Mouse (Mus musculus) MEL (cell line): ENCODE measurements around the gene Cd47. TPM values are rescaled to one million over a fixed set of nuclear protein-coding genes. Genes with fewer than 3 reads are reported as not detected.

Source experiments
- DNase-seq: peaks from one replicate; pipeline ENCODE4 v3.0.0; 2011; ENCODE audit warnings: low read depth, low spot score
- H3K27ac ChIP-seq: 2 replicates; pipeline ENCODE4 v1.5.1; 2012; ENCODE audit warnings: low read depth, mild to moderate bottlenecking, control low read depth, low read length, moderate library complexity; ENCODE audit not compliant: control insufficient read depth
- H3K27me3 ChIP-seq, 2 experiments: fragments of 150-350 bp in 1 of 2; sonication (generic) in 1 of 2; 2 replicates each; pipeline ENCODE4 v1.6.1; 2012; ENCODE audit warnings: low read length in 2 of 2, mild to moderate bottlenecking in 2 of 2, improper control_type of control experiment in 1 of 2, moderate library complexity in 1 of 2; ENCODE audit not compliant: insufficient read depth in 2 of 2, control insufficient read depth in 1 of 2
- H3K36me3 ChIP-seq, 2 experiments: 2 replicates each; pipeline ENCODE4 v1.6.1; 2012 to 2014; ENCODE audit warnings: low read length in 2 of 2, improper control_type of control experiment in 1 of 2, inconsistent platforms in 1 of 2, mild to moderate bottlenecking in 1 of 2; ENCODE audit not compliant: insufficient read depth in 2 of 2, control insufficient read depth in 1 of 2
- H3K4me1 ChIP-seq, 2 experiments: fragments of 150-350 bp in 1 of 2; sonication (generic) in 1 of 2; 2 replicates each; pipeline ENCODE4 v1.6.1; 2012; ENCODE audit warnings: low read length in 2 of 2, improper control_type of control experiment in 1 of 2, mild to moderate bottlenecking in 1 of 2; ENCODE audit not compliant: insufficient read depth in 2 of 2, control insufficient read depth in 1 of 2
- H3K4me3 ChIP-seq, 2 experiments: fragments of 150-350 bp in 1 of 2; sonication (generic) in 1 of 2; 2 replicates each; pipeline ENCODE4 v1.5.1; 2012; ENCODE audit warnings: low read depth in 2 of 2, low read length in 2 of 2, mild to moderate bottlenecking in 2 of 2, moderate library complexity in 2 of 2, control low read depth in 1 of 2, improper control_type of control experiment in 1 of 2; ENCODE audit not compliant: control insufficient read depth in 1 of 2, insufficient read depth in 1 of 2
- H3K79me2 ChIP-seq: 2 replicates; pipeline ENCODE4 v1.6.1; 2012; ENCODE audit warnings: mild to moderate bottlenecking, low read length, moderate library complexity; ENCODE audit not compliant: control insufficient read depth, poor library complexity, insufficient read depth
- H3K9ac ChIP-seq: 2 replicates; pipeline ENCODE4 v1.6.1; 2012; ENCODE audit warnings: low read depth, mild to moderate bottlenecking, control low read depth, low read length, moderate library complexity; ENCODE audit not compliant: control insufficient read depth, poor library complexity, severe bottlenecking
- H3K9me3 ChIP-seq: fragments of 150-350 bp; sonication (generic); replicated peaks from 2 replicates; pipeline ENCODE4 v1.6.1; 2012; ENCODE audit warnings: mild to moderate bottlenecking, low read length, improper control_type of control experiment, moderate library complexity; ENCODE audit not compliant: insufficient read depth
- BHLHE40 ChIP-seq: IDR thresholded peaks from 2 replicates; pipeline ENCODE4 v1.6.1; 2012; ENCODE audit warnings: low read depth, mild to moderate bottlenecking, inconsistent platforms, low read length, improper control_type of control experiment, borderline replicate concordance
- CHD1 ChIP-seq: IDR thresholded peaks from 2 replicates; pipeline ENCODE4 v1.6.1; 2012; ENCODE audit warnings: low read depth, mild to moderate bottlenecking, inconsistent platforms, low read length, improper control_type of control experiment
- CHD2 ChIP-seq: IDR thresholded peaks from 2 replicates; pipeline ENCODE4 v1.6.1; 2011; ENCODE audit warnings: low read length, improper control_type of control experiment
- ELF1 ChIP-seq: IDR thresholded peaks from 2 replicates; pipeline ENCODE4 v1.6.1; 2014; ENCODE audit warnings: low read depth, mild to moderate bottlenecking, inconsistent platforms, low read length, improper control_type of control experiment, moderate library complexity
- EP300 ChIP-seq, 2 experiments: IDR thresholded peaks; 2 replicates each; pipeline ENCODE4 v1.6.1; 2011; ENCODE audit warnings: improper control_type of control experiment in 2 of 2, low read length in 2 of 2, low read depth in 1 of 2, mild to moderate bottlenecking in 1 of 2
- ETS1 ChIP-seq: IDR thresholded peaks from 2 replicates; pipeline ENCODE4 v1.6.1; 2012; ENCODE audit warnings: low read depth, mild to moderate bottlenecking, inconsistent platforms, low read length, improper control_type of control experiment, moderate library complexity
- GATA1 ChIP-seq: IDR thresholded peaks from 2 replicates; pipeline ENCODE4 v1.6.1; 2011; ENCODE audit warnings: low read depth, low read length, improper control_type of control experiment
- JUND ChIP-seq: IDR thresholded peaks from 2 replicates; pipeline ENCODE4 v1.6.1; 2011; ENCODE audit warnings: low read depth, mild to moderate bottlenecking, improper control_type of control experiment, low read length
- KAT2A ChIP-seq: conservative IDR thresholded peaks from 2 replicates; pipeline ENCODE4 v1.6.1; 2012; ENCODE audit warnings: low read depth, low read length, improper control_type of control experiment, inconsistent platforms
- MAZ ChIP-seq: IDR thresholded peaks from 2 replicates; pipeline ENCODE4 v1.6.1; 2012; ENCODE audit warnings: low read depth, mild to moderate bottlenecking, inconsistent platforms, low read length, improper control_type of control experiment
- MEF2A ChIP-seq: IDR thresholded peaks from 2 replicates; pipeline ENCODE4 v1.6.1; 2014; ENCODE audit warnings: low read depth, mild to moderate bottlenecking, inconsistent platforms, low read length, improper control_type of control experiment; ENCODE audit not compliant: poor library complexity, insufficient replicate concordance, severe bottlenecking; ENCODE audit errors: extremely low read depth
- MYC ChIP-seq: IDR thresholded peaks from 2 replicates; pipeline ENCODE4 v1.6.1; 2011; ENCODE audit warnings: low read depth, mild to moderate bottlenecking, low read length, improper control_type of control experiment, moderate library complexity
- NELFE ChIP-seq: IDR thresholded peaks from 2 replicates; pipeline ENCODE4 v1.6.1; 2011; ENCODE audit warnings: low read depth, low read length, improper control_type of control experiment
- RAD21 ChIP-seq: IDR thresholded peaks from 2 replicates; pipeline ENCODE4 v1.6.1; 2011; ENCODE audit warnings: mild to moderate bottlenecking, low read depth, low read length, improper control_type of control experiment
- SIN3A ChIP-seq: IDR thresholded peaks from 2 replicates; pipeline ENCODE4 v1.6.1; 2012; ENCODE audit warnings: low read length, improper control_type of control experiment, inconsistent platforms
- TBP ChIP-seq: IDR thresholded peaks from 2 replicates; pipeline ENCODE4 v1.8.0; 2011; ENCODE audit warnings: low read depth, low read length, improper control_type of control experiment
- TCF12 ChIP-seq: IDR thresholded peaks from 2 replicates; pipeline ENCODE4 v1.6.1; 2014; ENCODE audit warnings: low read depth, mild to moderate bottlenecking, inconsistent platforms, low read length, improper control_type of control experiment, moderate library complexity
- UBTF ChIP-seq: IDR thresholded peaks from 2 replicates; pipeline ENCODE4 v1.6.1; 2012; ENCODE audit warnings: low read depth, mild to moderate bottlenecking, inconsistent platforms, low read length, improper control_type of control experiment, moderate library complexity, borderline replicate concordance; ENCODE audit not compliant: insufficient read depth
- ZMIZ1 ChIP-seq: IDR thresholded peaks from 2 replicates; pipeline ENCODE4 v1.6.1; 2012; ENCODE audit warnings: low read depth, mild to moderate bottlenecking, inconsistent platforms, low read length, improper control_type of control experiment, moderate library complexity
- ZNF384 ChIP-seq: IDR thresholded peaks from 2 replicates; pipeline ENCODE4 v1.6.1; 2012; ENCODE audit warnings: low read depth, mild to moderate bottlenecking, inconsistent platforms, low read length, improper control_type of control experiment
- polyA plus RNA-seq, 2 experiments: library from polyadenylated mRNA; stranded (reverse) in 1 of 2; unstranded in 1 of 2; fragments of >175 nt in 1 of 2; fragments of >200 nt in 1 of 2; gene quantifications; 2 replicates each; pipeline versions ENCODE4 v1.2.1 to v1.2.4; 2012; ENCODE audit warnings: low replicate concordance in 2 of 2, low read depth in 1 of 2; ENCODE audit not compliant: insufficient read length in 2 of 2, insufficient read depth in 1 of 2, missing spikeins in 1 of 2
- total RNA-seq: library from RNA; depleted of rRNA; stranded (reverse); fragments of 300-350 nt; gene quantifications from 2 replicates; pipeline ENCODE4 v1.2.3, GENCODE M21; 2012

The Cd47 gene
- total and polyA plus RNA-seq, 3 experiments = 45.9 to 57.5 (median 51.7) TPM

GRCm38 (mm10) chr16:49803932-49804461 lies 3.7 kb downstream of the Cd47 start:
- Histone ChIP-seq H3K36me3 (peaks cover 0 to 52% of the 10 kb centered on the region in 2 experiments; a peak in 2 of 4 replicates), H3K27me3 (no peaks in the 10 kb centered on the region), H3K4me3 (peak overlapping the region; percentile 34 to 52), H3K27ac (peak overlapping the region; percentile 48), H3K9ac (peak overlapping the region; percentile 61), H3K4me1 (peaks cover 15 to 46% of the 10 kb centered on the region in 2 experiments), H3K9me3 (no peaks in the 10 kb centered on the region), H3K79me2 (no peaks in the 10 kb centered on the region; the same call in 1 of the 2 replicates)
- peak; percentile 52 for DNase-seq
- TF ChIP-seq JUND (no peak), CHD1 (no peak), KAT2A (no peak), ZMIZ1 (no peak), CHD2 (no peak), NELFE (no peak; the same call in 1 of the 2 replicates), MEF2A (no peak), GATA1 (no peak), RAD21 (no peak), EP300 (IDR thresholded peaks at IDR 0.05; ENCODE audit: low read depth in 1 of 2, low read length in 2 of 2) (peak in 1 of 2 experiments; percentile 40; a peak in 1 of 4 replicates), ETS1 (no peak), MAZ (peak; percentile 67; the same call in 1 of the 2 replicates), ZNF384 (no peak), BHLHE40 (no peak), SIN3A (0 out of 2 replicates have a peak, but pooled peaks have one; percentile 29), TCF12 (0 out of 2 replicates have a peak, but pooled peaks have one; percentile 17), ELF1 (peak; percentile 6; the same call in 1 of the 2 replicates), UBTF (no peak), TBP (no peak)

DNA sequence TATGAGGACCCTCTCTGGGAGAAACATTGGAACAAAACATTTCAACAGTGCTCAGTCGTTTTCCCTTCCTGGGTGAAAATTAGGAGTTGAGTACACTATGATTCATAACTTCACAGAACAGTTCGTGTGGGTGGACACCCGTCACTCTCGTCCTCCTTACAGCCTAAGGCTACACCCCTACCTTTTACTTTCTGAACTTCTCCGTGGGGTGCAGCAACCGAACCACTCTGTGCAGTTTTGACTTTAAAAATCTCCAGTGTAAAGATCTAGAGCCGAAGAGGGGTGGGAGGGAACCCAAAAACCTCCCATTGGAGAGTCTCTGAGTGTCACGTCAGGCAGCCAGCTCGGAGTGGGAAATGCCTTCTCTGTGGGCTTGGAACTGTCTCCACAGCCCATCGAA lies 6.6 kb downstream of the Cd47 start:
- peaks cover 11 to 27% of the 10 kb centered on the region in 2 experiments for H3K4me1 ChIP-seq
- no peaks in the 10 kb centered on the region for H3K27me3 ChIP-seq
- peak overlapping the region; percentile 92 for H3K27ac ChIP-seq

More for the DNA sequence above, 6.6 kb downstream of the Cd47 start:
- peak overlapping the region; percentile 43 for H3K4me3 ChIP-seq
- peaks cover 0 to 28% of the 10 kb centered on the region in 2 experiments; a peak in 2 of 4 replicates for H3K36me3 ChIP-seq
- 0 out of 2 replicates have a peak, but pooled peaks have one; percentile 37 for TF ChIP-seq CHD1
- TF ChIP-seq MYC = no peak
- no peak for DNase-seq
- peak overlapping the region; percentile 51 for H3K9ac ChIP-seq
- H3K79me2 ChIP-seq = no peaks in the 10 kb centered on the region; the same call in 1 of the 2 replicates
- H3K9me3 ChIP-seq = no peaks in the 10 kb centered on the region
